Mouse (Mus musculus): Measurements from ENCODE around the gene Palld. TPM values are rescaled to one million over a fixed set of nuclear protein-coding genes. Genes with fewer than 3 reads are reported as not detected.

Palld gene
- polyA plus RNA-seq, 1 experiment from 2014 or later: 84.1 TPM

- Histone ChIP-seq H3K9ac (ENCODE audit: low read length) (no peak overlapping the region), H3K27me3 (ENCODE audit: control insufficient read depth, insufficient read depth, low read depth, low read length) (no peaks in the 10 kb centered on the region), H3K4me2 (ENCODE audit: low read depth, low read length) (no peak overlapping the region), H3K4me1 (replicated peaks; ENCODE audit: control insufficient read depth, insufficient read depth, low read length) (peaks cover 4% of the 10 kb centered on the region), H3K4me3 (ENCODE audit: low read length) (no peak overlapping the region), H3K36me3 (ENCODE audit: control insufficient read depth, insufficient read depth, low read length) (no peaks in the 10 kb centered on the region), H3K27ac (ENCODE audit: low read length) (no peak overlapping the region), H3K9me3 (ENCODE audit: control insufficient read depth, low read length) (no peaks in the 10 kb centered on the region)
- peak; percentile 54; the same call in 1 of the 2 replicates for ATAC-seq (ENCODE audit: low read depth)
- 4% methylated on average over 5 of the region's 5 CpGs for WGBS
Measured at GRCm38 (mm10) chr8:61875290-61875689, 27.2 kb downstream of the Palld start.

- H3K36me3 ChIP-seq (ENCODE audit: control insufficient read depth, insufficient read depth, low read length): no peaks in the 10 kb centered on the region
- WGBS: 58% methylated on average over 9 of the region's 9 CpGs
- H3K9me3 ChIP-seq (ENCODE audit: control insufficient read depth, low read length): no peaks in the 10 kb centered on the region
- no peak for ATAC-seq (ENCODE audit: low read depth)
- H3K4me1 ChIP-seq (replicated peaks; ENCODE audit: control insufficient read depth, insufficient read depth, low read length): peaks cover 4% of the 10 kb centered on the region
- H3K9ac ChIP-seq (ENCODE audit: low read length): no peak overlapping the region
- no peaks in the 10 kb centered on the region for H3K27me3 ChIP-seq (ENCODE audit: control insufficient read depth, insufficient read depth, low read depth, low read length)
- no peak overlapping the region for H3K4me2 ChIP-seq (ENCODE audit: low read depth, low read length)
- no peak overlapping the region for H3K4me3 ChIP-seq (ENCODE audit: low read length)
- no peak overlapping the region for H3K27ac ChIP-seq (ENCODE audit: low read length)
Measured at GRCm38 (mm10) chr8:61873994-61874393, 28.5 kb downstream of the Palld start.

GRCm38 (mm10) chr8:61868481-61868880 is 34.0 kb downstream of the Palld start:
- H3K27ac ChIP-seq (ENCODE audit: low read length): no peak overlapping the region
- H3K9me3 ChIP-seq (ENCODE audit: control insufficient read depth, low read length): no peaks in the 10 kb centered on the region
- H3K27me3 ChIP-seq (ENCODE audit: control insufficient read depth, insufficient read depth, low read depth, low read length): no peaks in the 10 kb centered on the region
- H3K4me1 ChIP-seq (replicated peaks; ENCODE audit: control insufficient read depth, insufficient read depth, low read length): no peaks in the 10 kb centered on the region
- no peak overlapping the region for H3K9ac ChIP-seq (ENCODE audit: low read length)
- no peak overlapping the region for H3K4me2 ChIP-seq (ENCODE audit: low read depth, low read length)
- no peak for ATAC-seq (ENCODE audit: low read depth)
- H3K4me3 ChIP-seq (ENCODE audit: low read length): no peak overlapping the region
- H3K36me3 ChIP-seq (ENCODE audit: control insufficient read depth, insufficient read depth, low read length): no peaks in the 10 kb centered on the region
- 86% methylated on average over 3 of the region's 3 CpGs for WGBS

GRCm38 (mm10) chr8:61866920-61867319 is 35.6 kb downstream of the Palld start:
- no peak overlapping the region for H3K27ac ChIP-seq (ENCODE audit: low read length)
- H3K4me3 ChIP-seq (ENCODE audit: low read length): no peak overlapping the region
- H3K4me1 ChIP-seq (replicated peaks; ENCODE audit: control insufficient read depth, insufficient read depth, low read length): no peaks in the 10 kb centered on the region
- no peak for ATAC-seq (ENCODE audit: low read depth)
- H3K36me3 ChIP-seq (ENCODE audit: control insufficient read depth, insufficient read depth, low read length): no peaks in the 10 kb centered on the region
- no peak overlapping the region for H3K9ac ChIP-seq (ENCODE audit: low read length)
- H3K9me3 ChIP-seq (ENCODE audit: control insufficient read depth, low read length): no peaks in the 10 kb centered on the region
- 83% methylated on average over 1 of the region's 1 CpGs for WGBS
- H3K27me3 ChIP-seq (ENCODE audit: control insufficient read depth, insufficient read depth, low read depth, low read length): no peaks in the 10 kb centered on the region
- no peak overlapping the region for H3K4me2 ChIP-seq (ENCODE audit: low read depth, low read length)

GRCm38 (mm10) chr8:61865365-61865764 is 37.1 kb downstream of the Palld start:
- H3K27ac ChIP-seq (ENCODE audit: low read length): no peak overlapping the region
- no peak overlapping the region for H3K4me2 ChIP-seq (ENCODE audit: low read depth, low read length)
- H3K4me1 ChIP-seq (replicated peaks; ENCODE audit: control insufficient read depth, insufficient read depth, low read length): no peaks in the 10 kb centered on the region
- H3K27me3 ChIP-seq (ENCODE audit: control insufficient read depth, insufficient read depth, low read depth, low read length): no peaks in the 10 kb centered on the region
- H3K36me3 ChIP-seq (ENCODE audit: control insufficient read depth, insufficient read depth, low read length): no peaks in the 10 kb centered on the region
- no peak for ATAC-seq (ENCODE audit: low read depth)
- no peaks in the 10 kb centered on the region for H3K9me3 ChIP-seq (ENCODE audit: control insufficient read depth, low read length)
- no peak overlapping the region for H3K9ac ChIP-seq (ENCODE audit: low read length)
- WGBS: 79% methylated on average over 7 of the region's 7 CpGs
- H3K4me3 ChIP-seq (ENCODE audit: low read length): no peak overlapping the region

- H3K4me1 ChIP-seq (replicated peaks; ENCODE audit: control insufficient read depth, insufficient read depth, low read length): no peaks in the 10 kb centered on the region
- no peaks in the 10 kb centered on the region for H3K9me3 ChIP-seq (ENCODE audit: control insufficient read depth, low read length)
- 53% methylated on average over 4 of the region's 4 CpGs for WGBS
- no peak overlapping the region for H3K4me3 ChIP-seq (ENCODE audit: low read length)
- no peak overlapping the region for H3K9ac ChIP-seq (ENCODE audit: low read length)
- no peaks in the 10 kb centered on the region for H3K36me3 ChIP-seq (ENCODE audit: control insufficient read depth, insufficient read depth, low read length)
- no peak for ATAC-seq (ENCODE audit: low read depth)
- no peaks in the 10 kb centered on the region for H3K27me3 ChIP-seq (ENCODE audit: control insufficient read depth, insufficient read depth, low read depth, low read length)
- H3K27ac ChIP-seq (ENCODE audit: low read length): no peak overlapping the region
- no peak overlapping the region for H3K4me2 ChIP-seq (ENCODE audit: low read depth, low read length)
Measured at GRCm38 (mm10) chr8:61851270-61851669, 51.2 kb downstream of the Palld start.

- H3K27ac ChIP-seq (ENCODE audit: low read length): no peak overlapping the region
- H3K9ac ChIP-seq (ENCODE audit: low read length): no peak overlapping the region
- no peaks in the 10 kb centered on the region for H3K27me3 ChIP-seq (ENCODE audit: control insufficient read depth, insufficient read depth, low read depth, low read length)
- ATAC-seq (ENCODE audit: low read depth): no peak
- no peaks in the 10 kb centered on the region for H3K36me3 ChIP-seq (ENCODE audit: control insufficient read depth, insufficient read depth, low read length)
- H3K4me3 ChIP-seq (ENCODE audit: low read length): no peak overlapping the region
- WGBS: 57% methylated on average over 7 of the region's 7 CpGs
- no peaks in the 10 kb centered on the region for H3K9me3 ChIP-seq (ENCODE audit: control insufficient read depth, low read length)
- peaks cover 6% of the 10 kb centered on the region for H3K4me1 ChIP-seq (replicated peaks; ENCODE audit: control insufficient read depth, insufficient read depth, low read length)
- no peak overlapping the region for H3K4me2 ChIP-seq (ENCODE audit: low read depth, low read length)
Measured at GRCm38 (mm10) chr8:61848581-61849162, 53.8 kb downstream of the Palld start.

GRCm38 (mm10) chr8:61847494-61847893 is 55.0 kb downstream of the Palld start:
- Histone ChIP-seq H3K9ac (ENCODE audit: low read length) (no peak overlapping the region), H3K27ac (ENCODE audit: low read length) (no peak overlapping the region), H3K27me3 (ENCODE audit: control insufficient read depth, insufficient read depth, low read depth, low read length) (no peaks in the 10 kb centered on the region), H3K4me1 (replicated peaks; ENCODE audit: control insufficient read depth, insufficient read depth, low read length) (peaks cover 6% of the 10 kb centered on the region), H3K4me3 (ENCODE audit: low read length) (no peak overlapping the region), H3K4me2 (ENCODE audit: low read depth, low read length) (no peak overlapping the region), H3K9me3 (ENCODE audit: control insufficient read depth, low read length) (no peaks in the 10 kb centered on the region), H3K36me3 (ENCODE audit: control insufficient read depth, insufficient read depth, low read length) (no peaks in the 10 kb centered on the region)
- WGBS: 55% methylated on average over 5 of the region's 5 CpGs
- peak; percentile 52; the same call in 1 of the 2 replicates for ATAC-seq (ENCODE audit: low read depth)

- no peak overlapping the region for H3K4me2 ChIP-seq (ENCODE audit: low read depth, low read length)
- no peaks in the 10 kb centered on the region for H3K9me3 ChIP-seq (ENCODE audit: control insufficient read depth, low read length)
- peaks cover 6% of the 10 kb centered on the region for H3K4me1 ChIP-seq (replicated peaks; ENCODE audit: control insufficient read depth, insufficient read depth, low read length)
- H3K36me3 ChIP-seq (ENCODE audit: control insufficient read depth, insufficient read depth, low read length): no peaks in the 10 kb centered on the region
- no peak overlapping the region for H3K9ac ChIP-seq (ENCODE audit: low read length)
- H3K4me3 ChIP-seq (ENCODE audit: low read length): no peak overlapping the region
- WGBS: 40% methylated on average over 2 of the region's 2 CpGs
- ATAC-seq (ENCODE audit: low read depth): peak; percentile 71; the same call in 1 of the 2 replicates
- no peaks in the 10 kb centered on the region for H3K27me3 ChIP-seq (ENCODE audit: control insufficient read depth, insufficient read depth, low read depth, low read length)
- no peak overlapping the region for H3K27ac ChIP-seq (ENCODE audit: low read length)
Measured at GRCm38 (mm10) chr8:61844992-61845391, 57.5 kb downstream of the Palld start.
